Comparison of ENCODE assay signal across 9 mouse cellular contexts in the genomic region with DNA sequence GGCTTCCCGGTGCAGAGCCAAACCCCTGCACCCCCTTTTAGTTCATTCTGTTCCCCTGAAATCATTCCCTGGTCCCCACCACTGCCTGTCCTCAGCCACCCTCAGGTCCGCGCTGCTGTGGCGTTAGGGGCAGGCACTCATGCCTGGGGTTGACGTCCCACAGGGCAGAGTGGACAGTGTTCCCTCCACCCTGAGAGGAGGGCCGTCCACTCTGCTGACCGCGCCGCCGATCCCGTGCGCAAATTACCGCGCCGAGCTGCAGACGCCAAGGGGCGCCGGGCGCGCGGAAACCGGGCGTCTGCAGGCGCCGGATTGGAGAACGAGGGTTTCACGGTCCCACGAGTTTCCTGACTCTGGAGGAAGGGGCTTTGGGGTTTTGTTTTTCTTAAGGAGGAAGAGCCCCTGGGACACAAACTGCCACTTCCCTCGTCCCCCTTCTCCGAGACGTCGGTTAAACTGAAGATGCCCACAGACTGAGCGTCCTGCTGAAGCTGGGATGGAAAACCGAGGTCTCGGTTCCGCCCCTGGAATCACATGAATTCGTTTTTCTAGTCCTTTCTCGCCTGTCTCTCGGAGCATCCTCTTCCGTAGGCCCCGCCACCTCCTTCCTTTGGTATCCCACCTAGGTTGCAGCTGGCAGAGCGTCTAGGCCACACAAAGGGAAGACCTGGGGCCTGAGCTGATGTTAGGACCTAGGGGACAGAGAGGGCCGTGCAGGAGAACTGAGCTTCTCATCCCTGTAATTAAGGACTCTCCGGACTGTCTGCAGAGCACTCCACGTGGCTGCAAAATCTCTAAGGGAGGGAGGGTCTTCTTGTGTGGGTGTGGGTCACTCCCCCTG. TPM values are rescaled to one million over a fixed set of nuclear protein-coding genes. Genes with fewer than 3 reads are reported as not detected.
DNase-seq lines count a peak whose midpoint lies in the region; ATAC-seq and TF ChIP-seq lines count a peak whose summit lies in the region.
"Had no signal": no experiment of that assay in that cellular context is flagged by ENCODE, and none has a peak within 500 bp of the region (broad histone marks: within the 10 kb centered on the region; RNA-seq: fewer than 3 reads in every experiment).

No protein-coding gene starts in this region.

- intact Hi-C loops in left cerebral cortex, adult 2 months (cut with DNase I) = loop anchor here (5.0 kb wide), 1 partner anchor 1889 kb away; no protein-coding TSS in a partner anchor

- peak overlapping the region; percentile 69 for H3K4me2 ChIP-seq in forebrain, postnatal 0 days (ENCODE audit: low read depth)
- H3K4me2 ChIP-seq in liver, embryonic 12.5 days = peak overlapping the region; percentile 56
- peak overlapping the region; percentile 68 for H3K4me2 ChIP-seq in stomach, embryonic 16.5 days (ENCODE audit: low read depth, low read length)

- TF ChIP-seq POLR2A in bone marrow macrophage, adult 2 months (IDR thresholded peaks at IDR 0.05; ENCODE audit: borderline replicate concordance, low read depth, low read length) = no peak

- no peak for TF ChIP-seq CTCF in left cerebral cortex, adult 2 months (IDR thresholded peaks at IDR 0.05)
- no peak for TF ChIP-seq CTCF in bone marrow macrophage, adult 2 months (IDR thresholded peaks at IDR 0.05; ENCODE audit: low read depth, low read length)
- no peak for TF ChIP-seq CTCF in forebrain, postnatal 0 days (IDR thresholded peaks at IDR 0.05; ENCODE audit: low read depth)

- ATAC-seq in forebrain, postnatal 0 days = 0 out of 2 replicates have a peak, but pooled peaks have one; percentile 4
- ATAC-seq in liver, embryonic 12.5 days = 0 out of 2 replicates have a peak, but pooled peaks have one; percentile 30
- ATAC-seq in stomach, embryonic 16.5 days (ENCODE audit: insufficient read depth, low FRiP score) = no peak

- H3K4me1 ChIP-seq in bone marrow macrophage, adult 2 months (ENCODE audit: control insufficient read depth, insufficient read depth, low read length) = no peaks in the 10 kb centered on the region
- peaks cover 15% of the 10 kb centered on the region for H3K4me1 ChIP-seq in forebrain, postnatal 0 days (ENCODE audit: insufficient read depth)
- peaks cover 16% of the 10 kb centered on the region for H3K4me1 ChIP-seq in liver, embryonic 12.5 days
- peaks cover 23% of the 10 kb centered on the region for H3K4me1 ChIP-seq in stomach, embryonic 16.5 days (ENCODE audit: control insufficient read depth, insufficient read depth, low read length)

- H3K36me3 ChIP-seq in forebrain, postnatal 0 days (ENCODE audit: insufficient read depth) = no peaks in the 10 kb centered on the region
- H3K36me3 ChIP-seq in liver, embryonic 12.5 days = no peaks in the 10 kb centered on the region
- H3K36me3 ChIP-seq in stomach, embryonic 16.5 days (ENCODE audit: control insufficient read depth, insufficient read depth, low read length) = no peaks in the 10 kb centered on the region

- H3K27ac ChIP-seq in left cerebral cortex, adult 2 months = peak overlapping the region; percentile 59
- no peak overlapping the region for H3K27ac ChIP-seq in bone marrow macrophage, adult 2 months (ENCODE audit: insufficient read depth, low read depth, low read length)
- H3K27ac ChIP-seq in forebrain, postnatal 0 days (ENCODE audit: low read depth, low read length) = no peak overlapping the region
- no peak overlapping the region for H3K27ac ChIP-seq in liver, embryonic 12.5 days
- no peak overlapping the region for H3K27ac ChIP-seq in stomach, embryonic 16.5 days (ENCODE audit: low read length)
- H3K27ac ChIP-seq: macrophage had no signal

- H3K27me3 ChIP-seq in forebrain, postnatal 0 days (ENCODE audit: insufficient read depth, low read length) = peaks cover 30% of the 10 kb centered on the region
- peaks cover 95% of the 10 kb centered on the region for H3K27me3 ChIP-seq in liver, embryonic 12.5 days (replicated peaks)
- peaks cover 72% of the 10 kb centered on the region for H3K27me3 ChIP-seq in stomach, embryonic 16.5 days (ENCODE audit: control insufficient read depth, insufficient read depth, low read length)

- WGBS in forebrain, postnatal 0 days = 2% methylated on average over 45 of the region's 45 CpGs
- WGBS in liver, embryonic 12.5 days (ENCODE audit: insufficient replicate concordance) = 2% methylated on average over 45 of the region's 45 CpGs
- WGBS in stomach, embryonic 16.5 days = 2% methylated on average over 45 of the region's 45 CpGs

- DNase-seq in left cerebral cortex, adult 2 months (ENCODE audit: extremely low spot score in 1 of 2, low spot score in 2 of 2) = peak in 1 of 2 experiments; percentile 24
- DNase-seq in left cerebral cortex, adult 11 months (ENCODE audit: low spot score) = no peak
- DNase-seq in forebrain, postnatal 0 days = peak; percentile 62
- DNase-seq in layer of hippocampus, adult 9-10 months (ENCODE audit: low spot score) = no peak
- no peak for DNase-seq in left cerebral cortex, adult 9 months (ENCODE audit: low spot score in 2 of 2)

- peak overlapping the region; percentile 31 for H3K4me3 ChIP-seq in left cerebral cortex, adult 2 months
- peak overlapping the region; percentile 52 for H3K4me3 ChIP-seq in bone marrow macrophage, adult 2 months (ENCODE audit: insufficient read depth, low read length)
- H3K4me3 ChIP-seq in forebrain, postnatal 0 days (ENCODE audit: low read depth, low read length) = peak overlapping the region; percentile 38
- peak overlapping the region; percentile 37 for H3K4me3 ChIP-seq in liver, embryonic 12.5 days
- H3K4me3 ChIP-seq in stomach, embryonic 16.5 days (replicated peaks; ENCODE audit: low read length) = peak overlapping the region; percentile 46

- H3K9ac ChIP-seq in forebrain, postnatal 0 days = no peak overlapping the region
- no peak overlapping the region for H3K9ac ChIP-seq in liver, embryonic 12.5 days
- H3K9ac ChIP-seq in stomach, embryonic 16.5 days (ENCODE audit: low read length) = no peak overlapping the region

- H3K9me3 ChIP-seq in forebrain, postnatal 0 days (ENCODE audit: low read length) = no peaks in the 10 kb centered on the region
- no peaks in the 10 kb centered on the region for H3K9me3 ChIP-seq in liver, embryonic 12.5 days (replicated peaks)
- H3K9me3 ChIP-seq in stomach, embryonic 16.5 days (replicated peaks; ENCODE audit: control insufficient read depth, low read length) = no peaks in the 10 kb centered on the region

RNA-seq across cellular contexts. Expression of a gene that starts 3.6 kb away (rescaled TPM):
- 1 to 10 TPM; 5.5 to 7.9 TPM for total RNA-seq in left cerebral cortex, adult 2 months (2021)
- not detected in 2 replicates for polyA plus RNA-seq in bone marrow macrophage, adult 2 months (2012; ENCODE audit: insufficient read depth, insufficient read length, missing spikeins)
- 6.6 and 12.1 TPM in 2 replicates for total RNA-seq in forebrain, postnatal 0 days (2014; rRNA removed)
- 9.3 and 15.3 TPM in 2 replicates for polyA plus RNA-seq in forebrain, postnatal 0 days (2015; fragmentation: Nextera tagmentation; extraction: Ambion mirVana)
- polyA plus RNA-seq in liver, embryonic 12.5 days (2016; fragmentation: Nextera tagmentation; extraction: Ambion mirVana) = 0.35 and 0.60 TPM in 2 replicates
- 0.98 and 1.2 TPM in 2 replicates for polyA plus RNA-seq in stomach, embryonic 16.5 days (2015; fragmentation: Nextera tagmentation; extraction: Ambion mirVana)
